Mouse (Mus musculus) forebrain, postnatal 0 days (tissue): Measurements from ENCODE around the gene Cdk17. TPM values are rescaled to one million over a fixed set of nuclear protein-coding genes. Genes with fewer than 3 reads are reported as not detected.

Experiments
- ATAC-seq: fragments of 200-750 bp; cut with Nextera tagmentation; 2 replicates; pipeline ENCODE4 v1.8.0; 2017; ENCODE audit warnings: mild to moderate bottlenecking, moderate library complexity
- DNase-seq: peaks from one replicate; pipeline ENCODE4 v3.0.0-alpha.2; 2015
- H3K27ac ChIP-seq: fragments of 300-500 bp; sonication (generic); 2 replicates; pipeline ENCODE4 v1.5.1; 2014; ENCODE audit warnings: low read depth, mild to moderate bottlenecking, antibody characterized with exemption, low read length, moderate library complexity, mixed read lengths
- H3K27me3 ChIP-seq: fragments of 300-500 bp; sonication (generic); 2 replicates; pipeline ENCODE4 v1.6.1; 2014; ENCODE audit warnings: mild to moderate bottlenecking, low read length, mixed read lengths; ENCODE audit not compliant: insufficient read depth
- H3K36me3 ChIP-seq: fragments of 300-500 bp; sonication (generic); 2 replicates; pipeline ENCODE4 v1.6.1; 2014; ENCODE audit warnings: mild to moderate bottlenecking, moderate library complexity; ENCODE audit not compliant: insufficient read depth
- H3K4me1 ChIP-seq: fragments of 300-500 bp; sonication (generic); 2 replicates; pipeline ENCODE4 v1.6.1; 2014; ENCODE audit warnings: antibody characterized with exemption; ENCODE audit not compliant: insufficient read depth
- H3K4me2 ChIP-seq: fragments of 300-500 bp; sonication (generic); 2 replicates; pipeline ENCODE4 v1.6.1; 2014; ENCODE audit warnings: low read depth, mild to moderate bottlenecking, moderate library complexity
- H3K4me3 ChIP-seq: fragments of 300-500 bp; sonication (generic); 2 replicates; pipeline ENCODE4 v1.5.1; 2014; ENCODE audit warnings: low read depth, low read length, mixed read lengths
- H3K9ac ChIP-seq: fragments of 300-500 bp; sonication (generic); 2 replicates; pipeline ENCODE4 v1.6.1; 2014; ENCODE audit warnings: mild to moderate bottlenecking
- H3K9me3 ChIP-seq: fragments of 300-500 bp; sonication (generic); 2 replicates; pipeline ENCODE4 v1.6.1; 2016; ENCODE audit warnings: low read length
- CTCF ChIP-seq: sonication (generic); IDR thresholded peaks from 2 replicates; pipeline ENCODE4 v1.5.1; 2016; ENCODE audit warnings: antibody characterized with exemption, control low read depth, low read depth
- WGBS: fragments of 180-500 bp; shearing (Covaris S2); extraction: QIAGEN DNeasy Blood & Tissue Kit; methylation state at CpG from one replicate; pipeline ENCODE4 v1.1.7; 2014; 5-methylcytosine and 5-hydroxymethylcytosine counted together
- microRNA counts: library from miRNA; unstranded; fragments of <30 nt; microRNA quantifications from one replicate; lab custom pipeline; 2015
- microRNA-seq, 2 experiments: library from miRNA; unstranded; fragments of <30 nt; microRNA quantifications; one replicate each; pipeline ENCODE4; 2016
- polyA plus RNA-seq: library from polyadenylated mRNA; unstranded; fragments of >200 nt; fragmentation: Nextera tagmentation; extraction: Ambion mirVana; gene quantifications from 2 replicates; pipeline ENCODE4 v1.2.1, GENCODE M21; 2015
- total RNA-seq: library from RNA; depleted of rRNA; stranded (reverse); fragments of >200 nt; gene quantifications from 2 replicates; pipeline ENCODE4 v1.2.3, GENCODE M21; 2014; rRNA removed

Gene Cdk17
- total and polyA plus RNA-seq, 2 experiments from 2014 or later, result 46.8 to 149 TPM

- Histone ChIP-seq H3K4me2 (no peak overlapping the region), H3K4me1 (no peaks in the 10 kb centered on the region), H3K9ac (no peak overlapping the region), H3K27me3 (no peaks in the 10 kb centered on the region), H3K9me3 (no peaks in the 10 kb centered on the region), H3K36me3 (no peaks in the 10 kb centered on the region), H3K27ac (no peak overlapping the region), H3K4me3 (no peak overlapping the region)
- 65% methylated on average over 6 of the region's 6 CpGs for WGBS
- no peak for ATAC-seq
- DNase-seq, result no peak
- no peak for TF ChIP-seq CTCF
Measured at GRCm38 (mm10) chr10:93305946-93306345, 145.3 kb downstream of the Cdk17 start.

GRCm38 (mm10) chr10:93306367-93306766 is 145.7 kb downstream of the Cdk17 start:
- Histone ChIP-seq H3K9ac (no peak overlapping the region), H3K27ac (no peak overlapping the region), H3K36me3 (no peaks in the 10 kb centered on the region), H3K9me3 (no peaks in the 10 kb centered on the region), H3K27me3 (no peaks in the 10 kb centered on the region), H3K4me3 (no peak overlapping the region), H3K4me2 (no peak overlapping the region), H3K4me1 (no peaks in the 10 kb centered on the region)
- TF ChIP-seq CTCF, result no peak
- DNase-seq (no peak), ATAC-seq (no peak)
- WGBS, result 84% methylated on average over 11 of the region's 11 CpGs

- Histone ChIP-seq H3K4me3 (peak overlapping the region; percentile 59), H3K36me3 (no peaks in the 10 kb centered on the region), H3K9me3 (no peaks in the 10 kb centered on the region), H3K27ac (peak overlapping the region; percentile 62; the same call in 1 of the 2 replicates), H3K9ac (peak overlapping the region; percentile 65), H3K27me3 (no peaks in the 10 kb centered on the region), H3K4me2 (peak overlapping the region; percentile 100), H3K4me1 (no peaks in the 10 kb centered on the region)
- DNase-seq (peak; percentile 74), ATAC-seq (peak; percentile 57)
- 2% methylated on average over 22 of the region's 23 CpGs for WGBS
- TF ChIP-seq CTCF, result no peak
Measured at GRCm38 (mm10) chr10:93309131-93309933, 148.7 kb downstream of the Cdk17 start.

GRCm38 (mm10) chr10:93309934-93310621 is 149.4 kb downstream of the Cdk17 start:
- Histone ChIP-seq H3K27me3 (no peaks in the 10 kb centered on the region), H3K4me2 (peak overlapping the region; percentile 100), H3K27ac (peak overlapping the region; percentile 62), H3K4me3 (peak overlapping the region; percentile 59), H3K36me3 (no peaks in the 10 kb centered on the region), H3K9ac (peak overlapping the region; percentile 65), H3K4me1 (no peaks in the 10 kb centered on the region), H3K9me3 (no peaks in the 10 kb centered on the region)
- TF ChIP-seq CTCF, result no peak
- WGBS, result 1% methylated on average over 43 of the region's 43 CpGs
- no peak for DNase-seq
- ATAC-seq, result peak; percentile 19; the same call in 1 of the 2 replicates

GRCm38 (mm10) chr10:93310721-93311411 is 150.2 kb downstream of the Cdk17 start, which contains the start of gene Elk3:
Elk3 (minus strand) TSS chr10:93311135.
- Histone ChIP-seq H3K9ac (peak within 1 kb of the TSS; percentile 65), H3K4me2 (peak within 1 kb of the TSS; percentile 100), H3K36me3 (no peaks in the 10 kb centered on the region), H3K27ac (peak within 1 kb of the TSS; percentile 62), H3K4me1 (no peaks in the 10 kb centered on the region), H3K4me3 (peak within 1 kb of the TSS; percentile 59), H3K27me3 (no peaks in the 10 kb centered on the region), H3K9me3 (no peaks in the 10 kb centered on the region)
- 4% methylated on average over 53 of the region's 53 CpGs for WGBS
- ATAC-seq (peak; percentile 71), DNase-seq (no peak)
- no peak for TF ChIP-seq CTCF

- Histone ChIP-seq H3K4me3 (peak overlapping the region; percentile 59; the same call in 1 of the 2 replicates), H3K27me3 (no peaks in the 10 kb centered on the region), H3K36me3 (no peaks in the 10 kb centered on the region), H3K27ac (no peak overlapping the region), H3K4me2 (peak overlapping the region; percentile 100; the same call in 1 of the 2 replicates), H3K9ac (0 out of 2 replicates have a peak overlapping the region, but pooled peaks have one; percentile 65), H3K9me3 (no peaks in the 10 kb centered on the region), H3K4me1 (no peaks in the 10 kb centered on the region)
- DNase-seq (no peak), ATAC-seq (no peak)
- 7% methylated on average over 4 of the region's 4 CpGs for WGBS
- TF ChIP-seq CTCF, result no peak
Measured at GRCm38 (mm10) chr10:93311576-93311975, 150.9 kb downstream of the Cdk17 start.

MicroRNA genes within 50 kb of the gene (microRNA counts, 519-probe panel; counts per million panel counts)
- not detected for microRNA mmu-miR-1931 (lab: Ali Mortazavi, UCI)

Small RNA genes within 50 kb of the gene (microRNA-seq; reads per million reads assigned to microRNA genes)
- gene Mir1931, result 0.39 to 0.49 reads per million in 2 experiments

Other genes with a start within 250 kb of the Cdk17 start
- 3.2 and 4.8 TPM in 2 replicates for gene Cfap54, start 79.3 kb upstream of the Cdk17 start, total RNA-seq
- gene Cfap54, start 79.3 kb upstream of the Cdk17 start, polyA plus RNA-seq, result 1.9 and 4.2 TPM in 2 replicates
- gene Elk3, start 150.3 kb downstream of the Cdk17 start, total RNA-seq, result 5.1 and 8.8 TPM in 2 replicates
- gene Elk3, start 150.3 kb downstream of the Cdk17 start, polyA plus RNA-seq, result 4.9 and 6.2 TPM in 2 replicates